Mouse (Mus musculus): ENCODE results near the gene Rabl6.
"Not testable (repeated sequence)": the region's sequence is repeated elsewhere in the genome, so short reads cannot be mapped to it uniquely, and the experiment has no call there.

The Rabl6 gene

DNA sequence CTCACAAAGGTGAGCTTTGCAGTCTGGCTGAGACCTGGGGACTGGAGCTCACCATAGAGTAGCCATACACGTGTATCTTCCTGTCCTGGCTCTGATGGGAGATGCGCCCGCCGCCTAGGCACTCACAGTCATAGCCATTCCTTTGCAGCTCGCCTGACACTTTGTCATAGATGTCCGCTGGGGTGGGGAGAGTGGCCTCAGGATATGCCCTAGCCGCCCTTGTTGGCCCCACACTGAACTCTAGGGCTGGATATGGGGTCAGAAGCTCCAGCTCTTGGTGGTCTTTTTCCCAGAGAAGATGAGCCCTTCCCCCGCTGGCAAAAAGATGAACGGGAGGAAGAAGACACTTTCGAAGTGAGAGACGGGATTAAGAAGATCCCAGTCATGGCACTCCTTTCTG is 34.2 kb downstream of the Rabl6 start:
- DNase-seq: no peak

DNA sequence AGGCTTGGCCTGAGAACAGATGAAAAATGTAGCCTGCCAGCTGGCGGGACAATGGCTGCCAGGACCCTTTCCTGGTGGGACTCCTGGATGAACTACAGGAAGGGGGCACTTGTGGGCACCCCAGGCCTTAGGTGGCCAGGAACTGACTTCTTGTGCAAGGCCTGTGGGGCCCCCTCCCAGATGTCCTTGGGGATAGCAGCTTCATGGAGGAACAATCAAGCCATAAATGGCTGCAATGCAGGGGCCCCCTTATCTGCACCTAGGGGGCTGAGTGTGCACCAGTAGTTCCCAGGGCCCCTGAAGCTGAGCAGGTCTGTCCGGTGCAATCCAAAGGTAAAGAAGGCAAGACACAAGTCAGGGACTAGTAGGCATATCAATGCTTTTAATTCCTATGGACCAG is 35.3 kb downstream of the Rabl6 start:
- DNase-seq: no peak

DNA sequence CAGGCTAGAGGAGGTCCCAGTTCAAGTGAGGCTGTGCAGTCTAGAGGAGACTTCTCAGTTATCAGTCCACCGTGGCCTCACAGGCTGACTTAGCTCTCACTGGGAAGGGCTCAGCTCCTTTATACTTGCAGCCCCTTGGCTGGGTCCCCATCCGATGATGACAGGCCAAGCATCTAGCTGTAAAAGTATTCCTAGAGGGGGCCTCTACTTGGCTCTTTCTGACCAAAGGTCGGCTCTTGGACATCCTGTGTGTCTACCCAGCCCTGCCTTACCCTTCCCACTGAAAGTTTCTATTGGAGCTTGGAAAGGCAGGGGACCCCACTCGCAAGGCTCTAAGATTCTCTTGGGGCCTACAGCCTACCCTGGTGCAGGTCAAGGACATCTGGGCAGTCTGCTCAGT is 37.1 kb downstream of the Rabl6 start:
- no peak for DNase-seq

DNA sequence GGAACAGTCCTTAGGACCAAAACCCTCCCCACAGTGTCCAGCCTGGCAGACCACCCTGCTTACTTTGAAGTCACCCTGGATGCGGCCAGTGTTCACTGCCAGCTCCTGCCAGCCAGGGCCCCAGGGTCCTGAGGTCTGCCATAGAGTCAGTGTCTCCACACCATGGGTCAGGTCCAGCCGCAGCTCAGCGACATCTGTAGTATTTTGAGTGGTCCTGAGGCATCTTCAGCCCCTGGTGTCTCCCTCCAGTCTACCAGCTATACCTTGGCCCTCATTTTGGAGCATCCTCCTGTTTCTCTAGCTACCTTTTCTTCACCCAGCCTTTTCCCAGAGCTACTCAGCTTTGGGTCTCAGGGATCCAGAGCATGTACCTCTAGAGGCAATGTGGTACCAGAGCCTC is 39.0 kb downstream of the Rabl6 start:
- DNase-seq: no peak

DNA sequence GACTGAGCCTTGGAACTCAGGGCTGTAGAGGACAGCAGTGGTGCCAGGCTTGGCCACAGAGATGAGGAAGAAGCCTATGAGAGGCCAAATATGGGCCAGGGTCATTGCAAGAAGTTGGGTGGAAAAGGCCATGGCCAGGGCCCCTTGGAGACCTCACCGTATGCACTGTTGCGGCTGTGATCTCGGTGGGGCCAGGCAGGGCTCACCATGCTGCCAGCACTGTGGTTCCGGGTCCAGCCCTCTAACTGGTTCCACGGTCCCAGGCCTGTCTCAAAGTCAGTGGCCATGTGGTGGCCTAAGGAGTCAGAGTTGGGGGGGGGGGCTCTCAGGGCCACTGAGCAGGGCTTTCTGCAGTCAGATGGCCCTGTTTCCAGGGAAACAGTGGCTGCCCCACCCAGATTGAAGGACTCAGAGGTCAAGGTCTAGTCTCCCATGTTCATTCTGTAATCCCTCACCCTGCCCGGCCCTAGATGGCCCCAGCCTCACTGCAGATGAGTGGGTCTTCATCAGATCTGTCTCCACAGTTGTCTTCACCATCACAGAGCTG is 39.8 kb downstream of the Rabl6 start:
- no peak for DNase-seq

DNA sequence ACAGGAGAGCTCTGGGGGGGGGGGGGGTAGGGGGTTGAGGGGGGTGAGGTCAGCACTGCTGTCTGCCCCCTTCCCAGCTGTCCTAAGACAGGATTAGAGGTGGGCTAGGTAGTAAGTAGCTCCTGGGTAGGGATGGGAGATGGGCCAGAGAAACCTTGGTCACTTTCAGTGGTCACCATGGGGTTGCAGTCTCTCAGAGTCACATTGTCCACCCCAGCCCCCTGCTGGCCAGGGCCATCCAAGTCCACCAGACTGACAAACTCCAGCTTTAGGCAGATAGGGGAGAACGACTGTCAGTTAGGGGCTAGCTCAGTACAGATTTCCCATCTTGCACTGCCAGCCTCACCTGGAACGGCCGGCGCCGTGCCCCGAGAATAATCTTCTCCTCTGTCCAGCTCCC is 41.8 kb downstream of the Rabl6 start:
- no peak for DNase-seq

DNA sequence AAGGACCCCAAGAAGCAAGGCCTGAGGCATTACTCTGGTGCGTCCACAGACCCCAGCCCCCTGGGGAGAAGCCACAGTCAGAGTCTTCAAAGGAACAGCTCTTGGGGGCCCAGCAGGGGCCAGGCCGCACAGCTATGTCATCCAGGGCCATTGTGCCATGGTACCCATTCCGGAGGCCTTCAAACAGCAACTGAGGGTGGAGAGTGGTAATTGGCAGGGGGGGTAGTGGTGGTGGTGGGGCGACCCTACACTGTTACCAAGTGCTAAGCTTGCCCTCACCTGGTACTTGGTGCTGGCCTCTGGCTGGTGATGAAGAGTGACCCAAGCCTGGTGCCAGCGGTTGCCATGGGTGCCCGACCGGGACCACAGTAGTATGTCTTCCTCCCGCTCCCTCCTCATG is 42.6 kb downstream of the Rabl6 start:
- no peak for DNase-seq

DNA sequence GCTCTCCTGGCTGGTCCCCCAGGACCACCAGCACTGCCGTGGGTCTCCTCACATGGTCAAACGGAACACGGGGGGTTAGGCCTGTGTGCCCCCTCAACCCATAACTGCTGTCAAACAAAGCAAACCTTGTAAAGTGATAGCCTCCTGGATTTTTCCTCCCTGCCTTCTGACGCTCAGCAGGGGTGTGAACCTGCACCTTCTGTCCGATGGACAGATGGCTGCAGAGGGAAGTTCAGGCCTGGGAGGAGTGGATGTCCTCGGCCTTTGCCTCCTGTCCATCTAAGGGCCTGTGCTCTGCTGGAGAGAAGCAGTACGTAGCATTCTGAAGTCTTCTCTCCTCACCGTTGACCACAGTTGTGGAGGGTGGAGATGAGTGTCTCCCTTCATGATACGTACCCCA is 46.4 kb downstream of the Rabl6 start:
- no peak for DNase-seq

DNA sequence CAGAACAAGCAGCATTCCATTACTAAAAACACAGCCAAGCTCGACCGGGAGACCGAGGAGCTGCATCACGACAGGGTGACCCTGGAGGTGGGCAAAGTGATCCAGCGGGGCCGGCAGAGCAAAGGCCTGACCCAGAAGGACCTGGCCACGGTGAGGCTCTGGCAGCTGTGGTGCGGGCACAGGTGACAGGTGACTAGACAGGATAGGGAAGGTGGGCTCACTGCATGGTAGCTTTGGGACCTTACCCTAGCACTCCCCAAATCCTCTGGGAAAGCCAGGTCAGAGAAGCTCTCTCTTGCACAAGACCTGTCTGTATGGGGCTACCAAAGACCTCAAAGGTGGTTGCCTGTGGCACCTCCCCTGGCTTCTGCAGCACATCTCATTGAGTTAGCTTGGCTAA is 47.8 kb downstream of the Rabl6 start:
- no peak for DNase-seq

DNA sequence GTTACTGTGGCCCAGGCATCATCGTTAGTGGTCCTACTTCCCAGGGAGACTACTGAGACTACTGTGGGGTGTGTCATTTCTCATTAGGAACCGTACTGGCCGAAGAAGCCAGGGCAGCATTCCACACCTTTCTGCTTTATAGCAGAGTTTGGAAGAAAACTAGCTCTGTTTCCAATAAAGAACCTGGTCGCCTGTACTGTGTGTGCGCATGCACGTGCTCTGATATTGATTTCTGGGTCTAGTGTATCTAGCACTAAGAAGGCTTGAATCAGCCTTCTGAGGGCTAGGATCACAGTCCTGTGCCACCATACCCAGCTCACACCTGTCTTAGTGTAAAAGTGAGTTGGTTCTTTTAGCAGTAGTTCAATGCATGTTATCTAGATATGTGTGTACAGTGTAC is 49.5 kb downstream of the Rabl6 start:
- DNase-seq: no peak

DNA sequence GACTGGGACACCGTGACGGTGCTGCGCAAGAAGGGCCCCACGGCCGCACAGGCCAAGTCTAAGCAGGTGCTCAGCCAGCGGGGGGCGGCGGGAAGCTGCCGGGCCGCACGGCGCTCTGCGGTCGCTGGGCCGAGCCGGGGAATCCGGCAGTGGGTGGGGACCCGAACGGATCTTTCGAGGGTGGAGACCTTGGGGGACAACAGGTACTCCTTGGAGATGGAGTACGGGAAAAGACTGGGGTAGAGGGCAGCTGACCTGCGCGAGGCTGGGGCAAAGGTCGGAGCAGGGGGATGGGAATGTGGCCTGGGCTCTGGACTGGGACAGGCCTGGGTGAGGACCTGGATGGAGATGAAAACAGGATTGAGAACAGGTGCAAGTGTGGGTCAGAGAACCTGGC is 50.4 kb downstream of the Rabl6 start:
- no peak for DNase-seq

DNA sequence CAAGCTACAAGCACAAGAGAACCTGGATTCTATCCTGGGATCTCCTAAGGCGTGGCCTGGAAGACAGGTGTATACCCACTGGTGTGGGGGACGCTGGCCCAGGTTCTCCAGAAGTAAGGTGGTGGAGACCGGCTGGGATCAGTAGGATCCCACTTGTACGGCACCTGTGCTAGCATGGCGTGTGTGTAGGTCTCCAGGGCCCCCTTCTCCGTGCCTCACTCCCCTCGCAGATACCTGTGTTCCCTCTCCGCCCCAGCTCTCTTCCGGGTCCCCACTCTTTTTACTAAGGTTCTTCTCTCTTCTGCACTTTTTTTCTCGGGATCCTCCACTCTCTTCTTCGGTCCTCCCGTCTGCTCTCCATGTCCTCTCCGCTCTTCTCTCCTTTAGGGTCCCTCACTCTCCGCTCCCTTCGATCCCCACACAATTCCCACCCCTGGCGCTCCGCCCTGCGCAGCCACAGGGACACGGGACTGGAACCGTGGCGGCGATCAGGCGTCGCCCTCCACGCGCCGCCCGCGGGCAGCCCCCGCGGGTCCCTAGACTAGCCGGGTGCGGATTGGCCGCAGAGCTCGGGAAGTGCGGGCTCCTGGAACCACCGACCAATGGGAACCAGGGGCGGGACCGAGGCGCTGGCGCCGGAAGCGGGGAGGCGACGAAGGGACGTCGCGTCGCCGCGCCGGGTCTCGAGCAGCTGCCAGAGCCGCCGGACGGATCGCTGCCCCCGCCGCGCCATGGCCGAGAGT is 50.9 kb downstream of the Rabl6 start, which contains the start of gene Edf1:
Gene Edf1, plus strand, starts transcription at position 627 of the 743 bp plus-strand sequence.
- peak; percentile 96 for DNase-seq

DNA sequence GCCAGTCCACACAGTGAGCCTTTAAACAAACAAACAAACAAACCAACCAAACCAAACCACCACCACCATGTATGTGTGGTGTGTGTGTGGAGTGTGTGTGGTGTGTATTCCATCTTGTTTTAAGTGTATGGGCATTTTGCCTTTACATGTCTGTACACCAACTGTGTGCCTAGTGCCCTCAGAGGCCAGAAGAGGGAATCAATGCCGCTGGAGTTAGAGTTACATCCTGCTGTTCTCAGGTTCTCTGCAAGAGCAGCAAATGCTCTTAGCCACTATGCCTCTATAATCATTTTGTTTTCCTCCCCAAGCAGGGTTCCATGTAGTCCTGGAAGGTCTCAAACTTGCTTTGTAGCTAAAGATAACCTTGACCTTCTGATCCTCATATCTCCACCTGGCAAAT is 52.0 kb downstream of the Rabl6 start:
- no peak for DNase-seq

DNA sequence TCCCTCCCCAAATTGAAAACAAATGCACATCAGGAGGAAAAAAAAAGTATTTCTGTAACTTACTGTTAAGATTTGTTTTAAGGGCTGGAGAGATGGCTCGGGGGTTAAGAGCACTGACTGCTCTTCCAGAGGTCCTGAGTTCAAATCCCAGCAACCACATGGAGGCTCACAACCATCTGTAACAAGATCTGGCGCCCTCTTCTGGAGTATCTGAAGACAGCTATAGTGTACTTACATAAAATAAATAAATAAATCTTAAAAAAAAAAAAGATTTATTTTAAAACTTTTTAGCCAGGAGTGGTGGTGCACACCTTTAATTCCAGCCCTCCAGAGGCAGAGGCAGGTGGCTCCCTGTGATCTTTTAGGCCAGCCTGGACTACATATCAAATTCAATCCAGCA is 52.8 kb downstream of the Rabl6 start:
- not testable (repeated sequence) for DNase-seq

DNA sequence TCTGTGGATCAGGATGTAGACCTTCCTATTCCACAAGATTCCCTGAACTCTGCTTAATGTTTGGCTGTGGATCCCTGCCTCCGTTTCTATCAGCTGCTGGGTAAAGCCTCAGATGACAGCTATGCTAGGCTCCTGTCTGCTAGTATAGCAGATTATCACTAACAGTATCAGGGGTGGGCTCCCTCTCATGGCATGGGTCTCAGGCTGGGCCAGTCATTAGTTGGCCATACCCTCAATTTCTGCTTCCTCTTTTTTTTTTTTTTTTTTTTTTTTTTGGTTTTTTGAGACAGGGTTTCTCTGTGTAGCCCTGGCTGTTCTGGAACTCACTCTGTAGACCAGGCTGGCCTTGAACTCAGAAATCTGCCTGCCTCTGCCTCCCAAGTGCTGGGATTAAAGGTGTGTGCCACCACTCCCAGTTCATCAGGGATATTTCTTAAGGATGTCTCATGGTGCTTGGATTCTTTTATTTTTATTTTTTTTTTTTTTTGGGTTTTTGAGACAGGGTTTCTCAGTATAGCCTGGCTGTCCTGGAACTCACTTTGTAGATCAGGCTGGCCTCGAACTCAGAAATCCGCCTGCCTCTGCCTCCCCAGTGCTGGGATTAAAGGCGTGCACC is 55.0 kb downstream of the Rabl6 start:
- DNase-seq: not testable (repeated sequence)

DNA sequence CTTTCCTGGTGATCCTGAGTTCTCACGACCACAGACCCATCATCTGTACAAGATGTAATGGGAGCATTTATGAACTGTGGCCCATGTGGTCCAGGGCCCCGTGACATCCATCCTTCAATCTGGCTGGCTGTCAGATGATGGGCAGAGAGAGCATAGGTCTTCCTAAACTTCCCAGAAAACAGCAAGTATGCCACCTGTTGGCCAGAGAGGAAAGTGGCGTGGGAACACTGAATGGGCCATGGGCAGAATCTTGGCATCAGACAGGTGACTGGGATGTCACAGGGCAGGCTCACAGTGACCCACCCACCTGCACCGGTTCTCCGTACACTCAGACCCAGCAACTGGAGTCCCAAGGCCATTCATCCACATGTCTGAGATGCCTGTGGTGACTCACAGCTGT is 57.1 kb downstream of the Rabl6 start:
- DNase-seq: no peak

DNA sequence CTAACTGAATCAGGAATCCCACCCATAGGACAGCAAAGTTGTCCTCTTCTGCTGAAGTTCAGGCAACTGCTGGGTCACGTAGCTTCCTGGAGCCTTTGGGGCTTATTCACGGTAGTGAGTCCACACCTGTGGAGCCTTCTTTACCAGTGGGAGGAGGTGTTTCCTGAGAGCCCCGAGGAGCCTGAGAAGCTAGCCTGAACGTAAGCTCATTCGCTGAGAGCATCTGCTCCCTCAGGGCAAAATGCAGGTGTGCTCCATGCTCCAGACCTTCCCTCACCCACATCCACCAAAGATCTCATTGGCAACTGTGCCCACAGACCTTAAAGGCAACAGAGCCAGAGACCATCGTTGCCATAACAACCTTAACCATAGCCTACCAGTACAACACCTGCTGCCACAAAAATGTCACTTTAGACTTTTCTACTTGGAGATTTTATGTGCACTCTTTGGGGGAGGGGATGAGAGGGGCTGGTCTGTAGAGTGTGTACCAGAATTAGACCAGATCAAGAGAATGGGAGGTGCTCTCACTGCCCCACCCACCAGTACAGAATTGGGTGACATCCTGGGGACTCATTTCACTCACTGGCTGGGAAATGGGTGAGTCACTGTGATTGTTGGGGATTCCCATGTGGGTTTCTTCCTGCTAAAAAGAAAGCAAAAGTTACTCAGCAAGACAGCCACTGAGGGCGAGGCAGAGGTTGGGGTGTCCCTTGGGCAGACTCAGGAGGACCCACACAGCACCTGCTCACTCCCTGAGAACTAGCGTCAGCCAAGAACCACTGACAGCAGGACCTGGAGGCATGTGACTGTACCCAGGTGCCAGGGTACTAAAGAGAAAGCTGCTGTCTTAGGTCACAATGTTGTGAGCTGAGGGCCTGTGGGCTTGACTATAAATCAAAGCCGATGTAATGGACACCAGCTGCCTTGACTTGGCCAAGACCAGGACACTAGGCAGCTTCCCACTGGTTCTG is 59.0 kb downstream of the Rabl6 start:
- DNase-seq: no peak

DNA sequence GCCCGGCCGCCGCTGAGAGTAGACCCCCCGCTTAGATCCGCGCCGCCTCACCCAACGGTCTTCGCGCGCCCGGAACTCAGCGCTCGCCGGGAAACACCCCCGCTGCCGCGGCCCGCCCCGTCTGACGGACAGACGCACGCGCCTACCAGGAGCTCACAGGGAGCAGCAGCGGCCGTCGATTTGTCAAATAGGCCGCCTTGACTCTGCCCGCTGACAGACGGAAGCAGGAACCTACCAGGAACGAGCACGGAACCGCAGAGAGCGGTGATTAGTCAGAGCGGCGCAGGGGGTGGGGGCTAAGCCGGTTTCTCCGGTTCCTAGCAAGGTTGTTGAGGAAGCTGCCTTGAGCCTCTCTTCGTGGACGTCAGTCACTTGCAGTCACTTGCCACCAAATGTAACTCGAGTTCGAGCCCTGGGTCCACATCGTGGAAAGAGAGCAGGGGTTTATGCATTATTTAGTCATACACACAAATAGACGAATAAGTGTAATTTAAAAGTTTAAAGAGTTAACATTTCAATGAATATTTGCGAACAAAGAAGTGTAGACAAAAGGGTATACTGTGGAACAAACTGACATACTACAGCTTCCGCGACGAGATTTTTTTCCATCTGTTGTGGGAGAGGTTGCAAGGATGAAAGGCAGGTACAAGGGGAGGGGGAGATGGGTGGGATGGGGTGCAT is 61.4 kb downstream of the Rabl6 start, which contains the start of gene Traf2:
Gene Traf2, minus strand, starts transcription at position 130 of the 681 bp plus-strand sequence.
- peak; percentile 99 for DNase-seq

DNA sequence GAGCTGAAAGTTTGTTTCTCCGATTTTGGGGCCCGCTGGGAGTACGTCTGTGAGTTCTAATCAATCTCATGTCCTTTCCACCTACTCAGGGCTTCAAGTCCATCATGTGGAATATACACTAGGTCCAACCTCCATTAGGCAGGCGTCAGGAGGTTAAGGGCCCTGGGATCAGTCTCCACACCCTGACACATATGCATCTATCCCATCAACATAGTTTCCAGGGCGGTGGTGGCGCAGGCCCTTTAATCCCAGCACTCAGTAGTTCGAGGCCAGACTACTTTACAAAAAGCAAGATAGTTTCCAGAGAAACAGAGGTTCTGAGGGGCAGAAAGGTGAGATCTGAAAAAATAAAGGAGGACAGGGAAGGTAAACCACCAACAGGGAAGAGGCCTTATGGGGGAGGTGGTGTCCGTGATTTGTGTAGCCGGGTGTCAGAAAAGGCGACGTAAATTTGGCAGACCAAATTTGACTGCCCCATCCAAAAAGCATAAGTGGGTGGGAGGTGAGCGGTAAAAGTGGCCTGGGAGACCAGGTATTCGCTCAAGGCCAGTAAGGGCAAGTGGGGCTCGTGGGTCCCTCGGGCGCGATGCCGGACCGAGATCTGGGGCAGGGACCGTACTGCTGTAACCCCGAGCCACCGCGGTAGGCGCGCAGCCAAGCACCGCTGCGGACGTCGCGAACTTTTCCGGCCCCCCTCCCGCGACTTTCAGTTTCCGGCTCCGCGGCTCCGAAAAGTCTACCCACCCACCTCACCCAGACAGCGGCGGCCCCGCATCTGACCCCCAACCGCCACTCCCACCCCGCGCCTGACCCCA is 62.1 kb downstream of the Rabl6 start:
- DNase-seq: no peak

DNA sequence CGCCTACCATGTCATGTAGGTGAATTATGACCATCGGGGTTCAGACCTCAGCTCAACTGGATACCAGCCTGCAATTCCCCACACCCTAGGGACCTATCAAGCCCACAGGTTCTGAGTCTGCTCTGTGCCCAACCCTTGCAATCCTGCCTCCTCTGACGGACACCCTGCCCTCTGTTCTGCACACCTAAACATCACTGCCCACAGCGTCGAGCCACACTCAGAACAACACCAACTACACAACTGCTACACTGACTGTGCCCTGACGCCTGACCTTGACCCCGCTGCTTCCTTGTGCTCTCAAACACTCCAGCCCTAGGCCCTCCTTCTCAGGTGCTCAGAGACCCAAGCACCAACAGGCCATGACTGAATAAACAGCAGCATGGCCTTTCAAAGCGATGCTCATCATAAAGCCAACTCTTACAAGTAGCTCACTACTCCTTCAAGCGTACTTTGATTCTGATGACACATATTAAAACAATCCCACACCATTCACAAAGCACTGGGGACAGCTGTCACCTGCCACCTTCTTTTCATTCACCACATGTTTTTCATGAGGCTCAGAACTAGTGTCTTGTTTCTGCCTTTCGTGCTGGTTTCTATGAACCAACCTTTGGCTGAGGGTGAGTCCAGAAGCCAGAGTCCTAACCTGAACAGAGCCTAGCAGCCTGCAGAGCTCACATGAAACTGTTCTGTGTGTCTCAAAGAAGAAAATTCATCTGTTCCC is 66.5 kb downstream of the Rabl6 start:
- DNase-seq: no peak

DNA sequence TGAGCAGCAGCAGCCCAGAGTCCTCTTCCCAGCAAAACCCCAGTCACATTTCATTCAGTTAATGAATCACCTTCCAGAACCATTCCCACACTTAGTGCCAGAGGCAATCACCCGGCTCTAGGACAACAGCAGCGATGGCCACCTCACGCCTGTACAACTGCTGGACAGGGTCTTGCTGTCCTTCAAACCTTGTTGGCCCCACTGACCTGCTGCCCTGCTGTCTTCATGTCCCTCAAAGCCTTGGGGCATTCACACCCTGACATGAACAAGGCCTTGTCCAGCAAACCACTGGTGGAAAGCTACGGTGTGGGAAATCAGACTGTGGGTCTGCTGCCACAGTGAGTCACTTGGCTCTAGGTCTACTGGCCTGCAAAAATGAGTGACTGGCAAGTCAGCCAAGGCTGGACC is 67.8 kb downstream of the Rabl6 start:
- DNase-seq: no peak

Measured in right cerebral cortex, postnatal 25 days (tissue).